Mouse (Mus musculus): ENCODE measurements around the gene Prmt7.

- TF ChIP-seq CTCF (IDR thresholded peaks at IDR 0.05; ENCODE audit: borderline replicate concordance, extremely low read depth, insufficient read depth, insufficient read length) (peak; percentile 5; the same call in 1 of the 2 replicates), POLR2A (IDR thresholded peaks at IDR 0.05; ENCODE audit: borderline replicate concordance, extremely low read depth, insufficient read depth, insufficient read length, poor library complexity, severe bottlenecking) (no peak)
Measured at GRCm38 (mm10) chr8:106299686-106300085, 89.0 kb downstream of the Prmt7 start.
